29 mouse cellular contexts compared by ENCODE assay signal in genomic region chr11:109180290-109180689, GRCm38 (mm10). TPM values are rescaled to one million over a fixed set of nuclear protein-coding genes. Genes with fewer than 3 reads are reported as not detected.
A peak's percentile ranks its signal among the peaks of the same experiment; 100 is the strongest.
DNase-seq lines count a peak whose midpoint lies in the region; ATAC-seq lines count a peak whose summit lies in the region.
"Had no signal": no experiment of that assay in that cellular context is flagged by ENCODE, and none has a peak within 500 bp of the region (broad histone marks: within the 10 kb centered on the region; RNA-seq: fewer than 3 reads in every experiment).

No protein-coding gene starts in this region.

- 26% methylated on average over 11 of the region's 11 CpGs for WGBS in large intestine, adult 2 months
- WGBS in stomach, embryonic 16.5 days, result 70% methylated on average over 11 of the region's 11 CpGs

- H3K27ac ChIP-seq in stomach, embryonic 16.5 days (ENCODE audit: low read length), result no peak overlapping the region
- H3K27ac ChIP-seq: heart, adult 2 months; hindbrain, embryonic 14.5 days; limb, embryonic 10.5 days; liver, embryonic 15.5 days; macrophage; midbrain, embryonic 13.5 days had no signal

- DNase-seq in kidney, postnatal 36 days, result peak; percentile 11 to 13
- DNase-seq in kidney, adult 9 months, result no peak
- peak; percentile 88 for DNase-seq in large intestine, adult 2 months (ENCODE audit: low read depth, low spot score)
- peak; percentile 78 for DNase-seq in lung, postnatal 10 days
- no peak for DNase-seq in right cerebral cortex, postnatal 4 days
- no peak for DNase-seq in spleen, adult 18-20 months
- DNase-seq: adrenal gland, adult 8-10 months; cerebellum, adult 18-20 months; cerebellum, postnatal 14 days; forebrain, postnatal 0 days; gastrocnemius, postnatal 25 days; kidney, postnatal 4 days; liver; thymus, adult 18-20 months; thymus, postnatal 4 days had no signal

- no peak overlapping the region for H3K9ac ChIP-seq in stomach, embryonic 16.5 days (ENCODE audit: low read length)
- H3K9ac ChIP-seq: forebrain, postnatal 0 days; hindbrain, embryonic 14.5 days; liver, embryonic 15.5 days; midbrain, embryonic 13.5 days had no signal

- H3K4me3 ChIP-seq in stomach, embryonic 16.5 days (replicated peaks; ENCODE audit: low read length), result no peak overlapping the region
- H3K4me3 ChIP-seq: heart, adult 2 months; limb, embryonic 10.5 days; liver, embryonic 15.5 days; midbrain, embryonic 13.5 days had no signal

- H3K4me2 ChIP-seq in stomach, embryonic 16.5 days (ENCODE audit: low read depth, low read length), result no peak overlapping the region
- H3K4me2 ChIP-seq: hindbrain, embryonic 14.5 days; liver, embryonic 15.5 days; midbrain, embryonic 13.5 days had no signal

- no peaks in the 10 kb centered on the region for H3K36me3 ChIP-seq in stomach, embryonic 16.5 days (ENCODE audit: control insufficient read depth, insufficient read depth, low read length)
- H3K36me3 ChIP-seq: limb, embryonic 10.5 days; liver, embryonic 15.5 days; midbrain, embryonic 13.5 days had no signal

- no peaks in the 10 kb centered on the region for H3K9me3 ChIP-seq in stomach, embryonic 16.5 days (replicated peaks; ENCODE audit: control insufficient read depth, low read length)
- H3K9me3 ChIP-seq: limb, embryonic 10.5 days; liver, embryonic 15.5 days; midbrain, embryonic 13.5 days had no signal

- no peaks in the 10 kb centered on the region for H3K27me3 ChIP-seq in stomach, embryonic 16.5 days (ENCODE audit: control insufficient read depth, insufficient read depth, low read length)
- H3K27me3 ChIP-seq: liver, embryonic 15.5 days; midbrain, embryonic 13.5 days had no signal

- ATAC-seq in stomach, embryonic 16.5 days (ENCODE audit: insufficient read depth, low FRiP score), result peak; percentile 50; the same call in 1 of the 2 replicates
- ATAC-seq: forebrain, postnatal 0 days; midbrain, embryonic 13.5 days had no signal

- H3K4me1 ChIP-seq in stomach, embryonic 16.5 days (ENCODE audit: control insufficient read depth, insufficient read depth, low read length), result no peaks in the 10 kb centered on the region
- H3K4me1 ChIP-seq: liver, embryonic 15.5 days had no signal

RNA-seq across cellular contexts. Expression of gene E030025P04Rik, which starts 36.1 kb away (rescaled TPM):
- not detected in 2 replicates for polyA plus RNA-seq in large intestine, adult 2 months (2012; rRNA removed)
- not detected in 2 replicates for polyA plus RNA-seq in stomach, embryonic 16.5 days (2015; fragmentation: Nextera tagmentation; extraction: Ambion mirVana)
- polyA plus RNA-seq: C2C12; embryonic facial prominence, embryonic 11.5 days; forebrain, embryonic 11.5 days; forebrain, postnatal 0 days; heart, adult 2 months; heart, embryonic 14.5 days; hindbrain, embryonic 14.5 days; intestine, embryonic 14.5 days; limb, embryonic 10.5 days; liver, embryonic 15.5 days; macrophage; midbrain, embryonic 13.5 days; neural tube, embryonic 11.5 days; stomach, embryonic 14.5 days had no signal

Comparison
In these comparisons a context has a peak if more than half of its experiments do, and no peak if none do; other contexts are left out.
1. DNase-seq: peak in kidney, postnatal 36 days (2 of 2), large intestine, adult 2 months (single experiment) and lung, postnatal 10 days (single experiment); none in kidney, adult 9 months (single experiment), right cerebral cortex, postnatal 4 days (single experiment) and spleen, adult 18-20 months (0 of 2).